Mouse (Mus musculus): Measurements from ENCODE around the gene Kcnj10.

Gene Kcnj10

DNA sequence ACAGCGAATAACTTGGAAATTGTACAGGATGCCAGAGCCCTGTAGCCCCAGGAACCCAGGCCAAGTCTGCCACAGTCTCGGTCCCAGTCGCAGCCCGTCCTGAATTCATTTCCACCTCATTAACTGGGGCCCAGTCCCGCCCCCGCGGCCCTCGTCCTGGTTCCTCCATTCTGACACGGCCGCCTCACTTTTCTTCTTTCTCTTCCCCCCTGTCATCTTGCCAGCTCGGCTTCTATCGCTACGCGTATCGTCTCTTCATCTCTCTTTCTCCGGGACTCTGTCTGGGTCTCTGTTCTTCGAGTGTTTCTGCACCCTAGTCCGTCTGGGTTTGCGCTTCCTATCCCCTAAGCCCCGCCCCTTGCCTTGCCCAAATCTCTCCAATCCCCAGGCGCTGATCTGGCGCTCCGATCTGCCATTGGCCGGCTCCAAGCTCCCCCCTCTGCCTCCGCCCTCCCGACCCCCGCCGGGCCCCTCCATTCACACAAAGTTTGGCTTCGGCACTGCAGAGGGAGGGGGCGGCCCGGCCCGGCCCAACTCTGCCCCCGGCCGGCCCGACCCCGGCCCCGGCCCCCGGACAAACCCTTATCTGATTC lies at the start of gene Kcnj10:
TSS of gene Kcnj10 (plus strand) at position 482 of the 593 bp plus-strand sequence.
- peak; percentile 93 for DNase-seq

DNA sequence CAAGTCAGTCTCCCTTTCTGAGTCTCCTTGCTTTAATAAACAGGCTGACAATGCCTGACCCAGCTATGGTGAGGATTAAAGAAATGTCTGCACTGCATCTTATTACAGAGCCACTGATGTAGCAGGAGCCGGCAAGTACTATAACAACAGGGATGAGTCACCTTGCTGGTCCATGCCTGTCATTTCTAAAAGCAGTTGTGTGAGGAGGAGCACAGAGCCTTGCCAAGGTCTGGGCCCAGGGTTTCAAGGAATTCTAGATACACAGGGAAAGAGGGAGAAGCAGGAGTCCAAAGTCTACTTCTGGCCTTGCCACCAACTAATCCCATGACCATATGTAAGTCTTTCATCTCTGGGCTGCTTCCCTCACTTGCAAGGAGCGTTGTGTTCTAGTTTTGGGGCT lies 48.1 kb upstream of the Kcnj10 start:
- DNase-seq = no peak

DNA sequence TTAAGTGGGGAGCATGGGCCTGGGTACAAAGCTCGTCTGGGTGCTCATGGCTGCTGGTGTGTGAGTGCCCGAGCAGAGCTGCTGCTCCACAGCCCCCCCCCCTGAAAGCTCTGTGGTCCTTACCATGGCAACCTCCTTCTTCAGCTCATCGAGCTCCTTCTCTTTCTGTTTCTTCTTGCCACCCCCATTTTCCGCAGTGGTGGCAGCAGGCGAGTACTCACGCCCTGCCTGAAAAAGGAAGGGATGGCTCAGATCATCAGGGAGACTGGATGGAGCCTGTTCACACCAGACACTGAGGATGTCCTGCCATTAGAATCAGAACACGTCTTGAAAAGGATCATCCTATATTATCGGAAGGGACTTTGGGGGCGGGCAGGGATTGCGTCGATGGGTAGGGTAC lies 47.6 kb upstream of the Kcnj10 start:
- no peak for DNase-seq

DNA sequence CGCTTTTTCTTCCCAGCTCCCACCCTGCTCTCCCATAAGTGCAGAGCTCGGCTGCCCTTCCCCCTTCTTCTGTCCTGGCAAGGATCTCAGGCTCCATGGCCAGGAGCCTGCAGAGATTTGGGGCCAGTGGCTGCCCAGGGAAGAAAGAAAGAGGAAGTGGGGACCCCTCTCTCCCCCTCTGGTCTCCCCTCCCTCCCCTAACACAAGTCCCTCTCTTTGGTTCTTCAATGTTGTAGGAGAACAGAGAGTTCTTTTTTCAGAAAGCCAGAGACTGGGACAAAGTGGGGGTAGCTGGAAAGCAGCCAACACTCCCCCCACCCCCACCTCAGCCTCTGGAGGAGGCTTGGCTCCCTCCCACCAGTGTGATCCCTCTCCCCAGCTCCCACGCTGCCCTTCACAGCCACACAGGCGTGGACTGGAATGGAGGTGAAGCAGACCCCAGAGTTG lies 45.2 kb upstream of the Kcnj10 start:
- no peak for DNase-seq

DNA sequence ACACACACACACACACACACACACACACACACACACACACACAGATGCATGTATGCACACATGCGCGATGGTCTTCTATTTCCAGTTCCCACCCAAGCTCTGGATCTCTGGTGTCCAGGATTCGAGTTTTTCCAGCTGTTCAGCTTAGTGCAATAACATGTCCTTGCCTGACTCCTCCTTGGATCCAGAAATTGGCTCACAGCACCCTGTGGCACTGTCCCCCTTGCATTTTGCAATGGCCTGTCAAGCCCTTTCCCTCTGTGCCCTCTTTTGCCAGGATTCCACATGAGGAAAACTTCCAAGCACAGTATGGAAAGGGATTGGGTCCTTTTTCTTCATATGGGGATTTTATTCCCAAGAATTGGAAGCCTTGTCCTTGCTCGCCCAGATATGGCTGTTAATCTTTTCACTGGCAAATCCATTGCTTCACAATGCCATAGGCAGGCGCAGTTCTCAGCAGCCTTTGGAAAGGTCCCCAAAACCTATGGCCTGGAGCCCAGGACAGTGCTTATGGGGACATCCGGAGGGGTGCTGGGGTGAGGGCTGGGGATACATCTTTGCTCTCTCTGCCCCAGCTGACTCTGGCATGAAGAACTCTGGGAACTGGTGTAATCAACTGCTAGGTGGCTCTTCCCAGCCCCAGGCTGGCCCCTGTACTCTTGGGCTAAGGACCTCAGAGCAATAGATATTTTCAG lies 44.0 kb upstream of the Kcnj10 start:
- no peak for DNase-seq

DNA sequence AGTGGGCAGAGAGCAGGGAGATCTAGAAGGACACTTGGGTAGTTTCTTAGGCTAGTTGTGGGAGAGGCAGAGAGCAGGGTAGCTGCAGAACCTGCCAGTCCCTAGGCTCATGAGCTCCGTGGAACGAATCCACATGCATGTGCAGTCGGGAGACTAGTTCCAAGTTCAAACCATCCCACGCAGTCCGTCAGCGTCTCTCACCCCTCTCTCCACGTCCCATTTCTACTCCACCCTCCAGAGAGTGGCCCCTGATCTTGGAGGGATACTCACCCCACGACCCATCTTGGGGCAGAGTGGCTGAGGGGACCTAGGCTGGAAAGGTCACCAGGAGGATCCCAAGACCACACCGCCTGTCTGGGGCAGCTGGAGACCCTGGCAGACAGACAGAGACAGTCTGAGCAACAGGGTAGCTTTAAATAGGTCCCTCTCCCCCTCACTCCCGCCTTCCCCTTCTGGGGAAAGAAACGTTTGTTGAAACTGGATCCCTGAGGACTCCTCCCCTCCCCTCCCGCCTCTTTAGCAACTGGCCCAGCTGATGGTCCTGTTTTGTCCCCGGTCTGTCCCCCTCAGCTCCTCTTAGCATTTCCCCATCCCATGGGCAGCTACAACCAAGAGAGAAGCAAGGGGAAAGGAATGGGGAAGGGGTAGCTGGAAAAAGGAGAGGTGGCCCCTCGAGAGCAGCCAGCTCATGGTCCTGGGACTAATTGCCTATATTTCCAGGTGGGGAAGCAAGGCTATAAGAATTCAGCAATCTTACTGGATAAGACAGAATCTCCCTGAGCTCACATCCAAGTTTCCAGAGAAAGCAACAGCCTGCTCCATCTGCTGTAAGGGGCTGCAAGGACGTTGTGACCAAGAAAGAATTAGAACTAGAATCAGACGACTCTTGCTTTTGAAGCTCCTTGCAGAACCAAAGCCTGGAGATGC lies 43.1 kb upstream of the Kcnj10 start, which contains the start of gene Atp1a2:
TSS of gene Atp1a2 (minus strand) at position 454 of the 927 bp plus-strand sequence.
- DNase-seq = peak; percentile 73

DNA sequence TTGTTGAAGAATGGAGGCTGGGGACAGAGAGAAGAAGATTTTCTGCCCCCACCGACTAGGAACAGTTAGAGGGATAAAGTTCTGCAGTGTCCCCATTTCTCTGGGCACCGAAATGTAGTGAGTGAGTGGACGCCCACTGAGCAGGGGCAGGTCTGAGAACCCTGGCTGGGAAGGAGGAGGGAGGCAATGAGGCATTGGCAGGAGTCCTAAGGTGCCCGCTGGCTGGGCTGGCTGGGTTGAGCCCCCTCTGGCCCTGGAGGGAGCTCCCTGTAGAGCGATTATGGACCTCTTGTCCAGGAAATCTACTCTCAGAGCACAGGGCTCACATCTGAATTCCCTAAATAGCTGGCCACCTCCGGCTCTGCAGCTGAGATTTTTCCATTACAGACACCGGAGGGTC lies 41.5 kb upstream of the Kcnj10 start:
- no peak for DNase-seq

DNA sequence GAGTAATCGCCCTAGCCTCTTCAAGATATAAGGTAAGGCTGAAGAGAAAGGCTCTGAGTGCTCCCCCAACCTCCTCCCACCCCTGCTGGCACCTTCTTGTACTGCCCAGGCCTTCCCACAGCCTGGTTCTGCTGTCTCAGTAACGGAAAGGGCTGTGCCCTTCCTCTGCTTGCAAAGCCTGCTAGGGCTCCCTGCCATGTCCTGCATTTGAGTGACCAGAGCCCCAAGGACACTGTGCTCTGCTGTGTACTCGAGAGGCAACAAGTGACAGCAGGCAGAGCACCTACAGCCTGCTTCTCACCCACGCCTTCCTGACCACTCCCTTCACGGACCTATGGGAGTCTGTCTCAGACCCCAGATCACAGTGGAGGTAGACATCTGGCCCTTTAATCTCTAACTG lies 40.8 kb upstream of the Kcnj10 start:
- DNase-seq = no peak

DNA sequence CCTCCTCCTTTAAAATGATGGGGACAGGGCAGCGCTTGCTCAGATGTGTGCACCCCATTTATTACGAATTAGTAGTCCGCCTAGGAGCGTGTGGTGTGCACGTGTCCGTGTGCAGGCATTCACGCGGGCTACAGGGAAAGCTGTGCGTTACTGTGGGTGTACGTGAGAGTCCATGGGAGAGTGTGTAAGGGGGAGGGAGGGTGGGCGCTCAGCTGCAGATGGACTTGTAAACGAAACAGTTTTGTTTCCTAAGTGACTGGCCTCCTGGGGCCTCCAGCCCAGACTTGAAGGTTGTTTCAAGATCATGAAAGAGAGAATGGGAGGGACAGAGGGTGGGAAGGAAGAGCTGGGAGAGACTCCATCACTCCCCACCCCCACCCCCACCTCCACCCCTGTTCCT lies 39.8 kb upstream of the Kcnj10 start:
- peak; percentile 45 for DNase-seq

DNA sequence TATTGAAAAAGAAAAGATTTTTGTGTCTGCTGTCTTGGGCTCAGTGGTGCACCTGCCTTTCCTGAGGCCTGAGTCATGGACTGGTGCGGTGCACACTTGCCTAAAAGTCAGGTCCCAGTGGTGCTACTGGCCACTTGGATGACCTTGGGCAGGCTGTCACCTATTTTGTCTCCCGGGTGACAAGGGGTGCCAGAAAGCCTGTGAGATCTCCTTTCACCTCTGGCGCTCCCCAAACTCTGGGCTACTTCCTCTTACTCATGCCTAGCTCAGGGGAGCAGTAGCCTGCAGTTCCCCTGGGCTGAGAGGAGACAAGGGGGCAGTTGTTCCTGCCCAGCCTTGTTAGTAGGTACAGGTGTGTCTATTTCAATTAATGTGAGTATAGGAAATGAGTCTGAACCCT lies 38.7 kb upstream of the Kcnj10 start:
- no peak for DNase-seq

DNA sequence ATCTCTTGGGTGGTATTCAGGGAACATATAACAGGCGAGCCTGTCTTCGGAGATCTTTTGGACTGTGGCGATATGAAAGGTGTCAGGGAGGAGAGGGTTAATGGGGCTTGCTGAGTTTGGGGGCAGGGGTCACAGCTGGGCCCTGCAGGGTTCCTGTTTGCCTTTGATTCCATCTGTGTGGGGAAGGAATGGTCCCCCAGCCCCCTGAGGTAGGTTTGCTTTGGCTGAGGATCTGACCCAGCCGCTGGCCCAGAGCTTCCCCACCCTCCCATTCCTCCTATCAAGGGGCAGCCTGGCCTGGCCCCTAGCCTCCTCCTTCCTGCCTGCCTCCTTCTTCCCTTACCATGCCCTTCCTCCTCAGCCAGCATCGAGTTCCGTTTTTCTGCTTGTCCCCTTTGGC lies 38.2 kb upstream of the Kcnj10 start:
- DNase-seq = peak; percentile 66

DNA sequence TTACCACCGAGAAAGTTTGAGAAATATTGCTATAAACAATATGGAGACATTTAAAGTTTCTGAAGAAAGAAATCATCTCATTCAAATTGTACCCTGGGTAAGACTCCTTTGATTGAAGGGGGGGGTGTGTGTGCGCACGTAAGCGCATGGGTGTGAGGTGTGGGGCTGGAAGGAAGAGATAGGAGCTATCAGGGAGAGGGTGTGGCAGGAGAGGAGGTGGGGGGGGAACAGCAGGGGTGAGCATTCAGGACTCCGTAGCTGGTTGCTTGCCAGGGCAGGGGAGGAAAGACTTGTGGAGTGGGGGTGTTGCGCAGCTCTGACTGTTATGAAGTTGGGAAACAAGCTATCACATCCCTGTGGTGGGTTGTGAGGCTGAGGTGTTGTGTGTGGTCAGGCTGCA lies 36.6 kb upstream of the Kcnj10 start:
- DNase-seq = no peak

DNA sequence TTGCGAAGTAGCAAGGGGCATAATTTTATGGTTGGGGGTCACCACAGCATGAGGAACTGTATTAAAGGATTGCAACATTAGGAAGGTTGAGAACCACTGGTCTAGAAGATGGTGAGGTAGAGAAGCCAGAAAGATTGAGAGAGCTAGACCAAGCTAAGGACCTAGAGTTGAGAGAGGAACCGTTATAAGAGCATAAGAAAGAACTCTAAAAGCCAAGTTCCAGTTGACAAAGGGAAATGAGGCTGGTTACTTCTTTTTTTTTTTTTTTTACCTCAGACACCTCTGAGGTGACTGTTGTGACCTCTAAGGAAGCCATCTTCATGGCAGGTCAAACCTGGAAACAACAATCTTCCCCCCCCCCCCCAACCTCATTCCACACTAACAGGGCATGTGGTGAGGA lies 35.9 kb upstream of the Kcnj10 start:
- DNase-seq = no peak

DNA sequence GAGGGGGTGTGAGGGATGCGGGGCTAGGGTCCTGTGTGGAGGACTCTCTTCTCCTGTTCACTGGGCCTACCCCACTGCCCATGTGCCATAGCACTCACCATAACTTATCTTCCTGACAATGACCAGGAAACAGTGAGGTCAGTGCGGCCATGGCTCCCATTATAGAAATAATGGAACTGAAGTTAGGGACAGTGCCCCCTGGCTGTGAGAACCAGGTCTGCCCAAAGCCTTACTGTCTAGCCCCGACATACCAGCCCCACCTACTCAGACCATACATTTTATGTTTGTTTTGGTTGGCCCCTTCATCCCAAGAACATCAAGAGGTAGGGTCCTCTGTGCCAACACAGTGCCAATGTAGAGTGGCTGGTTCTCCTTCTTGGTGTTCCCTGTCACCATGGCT lies 35.4 kb upstream of the Kcnj10 start:
- no peak for DNase-seq

DNA sequence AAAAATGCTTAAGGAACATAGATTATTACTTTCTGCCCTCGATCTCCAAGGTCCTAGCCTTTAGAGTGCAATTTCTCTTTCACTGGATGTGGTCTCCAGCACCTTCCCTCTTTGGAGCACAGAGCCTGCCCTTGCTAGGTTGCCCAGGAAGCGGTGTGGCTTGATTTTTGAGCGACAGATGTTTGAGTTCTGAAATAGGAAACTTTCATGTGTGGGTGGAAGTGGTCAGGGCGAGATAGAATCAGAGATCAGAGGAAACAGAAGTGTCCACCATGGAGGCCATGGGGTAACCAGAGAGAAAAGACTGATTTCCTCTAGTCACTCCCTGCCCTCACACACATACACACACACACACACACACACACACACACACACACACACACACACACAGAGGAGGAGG lies 34.8 kb upstream of the Kcnj10 start:
- no peak for DNase-seq

DNA sequence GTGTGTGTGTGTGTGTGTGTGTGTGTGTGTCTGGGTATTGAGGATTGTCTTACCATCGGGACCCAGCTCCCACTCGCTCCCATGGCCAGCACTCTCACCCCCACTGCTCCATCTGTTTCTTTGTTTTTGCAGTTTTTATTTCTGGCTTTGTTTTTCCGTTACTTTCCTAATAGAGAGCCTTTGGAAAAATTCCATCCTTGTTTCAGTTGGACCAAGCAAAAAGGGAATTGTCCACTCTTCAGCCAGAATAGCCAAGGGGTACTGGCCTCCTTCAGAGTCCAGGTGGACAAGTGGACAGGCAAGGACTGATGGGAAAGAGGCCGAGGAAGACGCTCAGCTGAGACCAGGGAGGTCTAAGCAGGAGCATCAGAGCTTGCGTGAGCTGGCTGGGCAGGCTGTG lies 34.1 kb upstream of the Kcnj10 start:
- DNase-seq = no peak

DNA sequence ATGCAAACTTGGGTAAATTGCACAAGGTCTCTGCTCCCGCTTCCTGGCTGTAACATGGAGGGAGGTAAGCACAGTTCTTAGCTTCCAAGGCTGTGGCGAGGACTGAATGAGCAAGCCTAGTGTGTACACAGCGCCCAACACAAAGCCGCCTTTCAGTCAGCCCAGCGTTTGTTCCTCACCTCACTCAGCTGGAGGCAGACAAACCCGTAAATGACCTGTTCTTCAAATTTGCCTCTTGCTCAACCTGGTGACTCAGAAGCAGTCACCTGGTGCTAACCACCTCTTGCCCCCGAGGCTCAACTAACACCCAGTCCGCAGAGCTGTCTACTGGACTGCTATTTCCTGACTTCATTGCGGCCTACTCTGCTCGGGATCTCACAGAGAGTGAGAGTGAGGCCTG lies 33.1 kb upstream of the Kcnj10 start:
- no peak for DNase-seq

DNA sequence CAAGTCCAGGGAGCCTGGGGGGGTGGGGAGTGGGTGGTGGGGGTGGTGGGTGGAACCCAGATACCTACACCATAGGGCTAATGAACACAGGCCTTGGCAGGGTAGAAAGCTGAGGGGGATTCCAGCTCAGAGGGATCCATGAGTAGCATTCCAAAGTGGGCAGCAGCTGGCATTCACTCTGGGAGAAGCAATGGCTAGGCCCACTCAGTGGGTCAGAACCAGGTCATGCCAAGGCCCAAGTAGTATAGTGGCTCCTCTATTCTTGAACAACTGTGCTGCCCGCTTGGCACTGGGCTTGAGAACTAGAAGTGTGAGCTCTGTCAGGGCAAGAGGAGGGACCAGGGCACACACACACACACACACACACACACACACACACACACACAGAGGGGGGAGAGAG lies 32.6 kb upstream of the Kcnj10 start:
- no peak for DNase-seq

DNA sequence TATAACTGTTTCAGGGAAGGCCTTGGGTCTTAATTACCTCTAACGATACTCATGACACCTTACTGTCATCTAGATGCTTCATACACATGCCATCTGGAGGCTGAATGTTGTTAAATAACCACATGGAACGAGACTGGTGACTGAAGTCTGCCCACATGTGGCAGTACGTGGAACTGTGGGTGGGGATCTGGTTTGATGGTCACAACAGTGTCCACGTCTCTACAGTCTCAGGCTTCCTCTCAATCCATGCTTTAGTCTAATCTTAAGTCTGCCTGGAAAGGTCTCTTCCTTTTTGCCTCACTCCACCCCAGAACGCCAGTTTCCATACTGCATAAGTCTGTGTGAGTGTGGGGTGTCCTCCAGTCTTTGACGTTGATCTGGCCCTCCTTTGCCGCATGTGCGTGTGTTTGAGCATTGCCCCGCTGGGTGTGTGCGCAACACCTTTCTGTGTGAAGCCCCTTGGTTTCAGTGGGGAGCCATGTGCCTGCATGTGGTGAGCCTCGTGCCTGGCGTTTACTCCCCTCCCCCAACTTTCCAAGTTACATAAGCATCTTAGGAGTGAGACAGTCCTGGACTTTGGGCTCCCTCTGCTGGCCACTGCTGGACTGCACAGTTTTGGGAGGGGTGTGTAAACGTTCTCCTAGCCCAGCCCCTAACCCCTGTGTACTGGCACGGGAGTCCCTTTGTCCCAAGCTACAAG lies 31.2 kb upstream of the Kcnj10 start:
- DNase-seq = peak; percentile 96

DNA sequence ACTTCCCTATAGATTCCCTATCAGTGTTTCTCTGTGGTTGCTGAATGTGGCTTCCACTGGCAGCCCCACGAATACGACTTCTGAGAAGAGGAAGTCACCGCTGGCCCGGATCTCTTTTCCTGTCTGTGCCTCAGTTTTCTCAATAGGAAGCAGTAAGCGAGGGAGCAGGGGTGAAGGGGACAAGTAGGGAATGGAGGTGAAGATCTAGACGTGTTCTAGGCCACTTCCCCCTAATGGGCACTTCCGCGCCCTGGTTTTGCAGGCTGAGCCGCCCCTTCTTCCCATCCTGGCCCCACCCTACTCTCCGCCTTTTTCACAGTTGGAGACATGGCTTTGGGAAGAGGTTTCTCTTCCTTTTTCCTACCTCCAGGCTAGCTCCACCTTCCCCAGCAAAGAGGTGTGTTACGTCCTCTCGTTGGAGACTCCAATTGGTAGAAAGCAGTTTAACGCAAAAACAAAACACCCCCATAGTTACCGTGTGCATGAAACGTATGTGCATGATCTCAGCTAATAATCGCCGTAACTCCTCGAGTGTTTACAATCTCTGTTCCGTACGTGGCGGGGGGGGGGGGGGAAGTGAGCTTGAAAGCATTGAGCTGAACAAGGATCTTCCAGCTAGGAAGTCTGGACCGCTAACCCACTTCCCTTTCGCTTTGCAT lies 29.6 kb upstream of the Kcnj10 start:
- DNase-seq = peak; percentile 53

DNA sequence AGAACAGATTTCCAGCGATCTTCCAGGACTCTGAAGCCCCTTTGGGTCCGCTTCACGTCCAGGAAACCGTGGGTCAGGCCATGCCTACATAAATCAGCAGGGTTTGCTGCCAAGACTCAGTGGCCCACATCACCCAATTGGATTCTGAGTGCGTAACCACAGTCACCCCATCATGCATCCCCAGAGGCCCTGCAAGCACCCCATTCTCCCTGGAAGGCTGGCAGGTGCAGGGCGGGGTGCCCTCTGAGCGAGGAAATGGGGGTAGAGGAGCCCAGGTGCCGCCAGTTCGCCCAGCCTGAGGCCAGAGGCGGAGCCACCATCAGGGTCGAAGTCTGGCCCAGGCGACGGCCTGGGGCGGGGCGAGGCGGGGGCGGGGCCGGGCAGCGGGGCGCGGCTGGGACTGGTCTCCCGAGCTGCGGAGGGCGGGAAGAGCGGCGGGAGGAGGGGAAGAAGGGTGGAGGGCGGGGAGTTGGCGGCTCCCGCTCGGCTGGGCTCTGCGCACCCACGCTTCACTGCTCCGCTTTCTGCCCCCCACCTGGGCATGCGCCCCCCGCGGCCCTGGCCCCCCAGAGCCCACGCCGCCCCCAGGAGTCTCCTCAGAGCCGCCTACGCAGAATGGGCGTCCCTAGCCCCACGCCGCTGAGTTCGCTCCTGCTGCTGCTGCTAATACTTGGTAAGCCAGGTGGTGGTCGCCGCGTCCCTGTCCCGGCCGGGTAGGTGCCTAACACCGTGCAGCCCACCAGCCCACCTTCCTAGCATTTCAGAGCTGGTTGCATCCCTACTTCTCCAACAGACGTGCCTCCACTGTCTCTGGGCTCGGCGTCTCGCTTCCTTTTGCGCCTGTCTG lies 28.9 kb upstream of the Kcnj10 start:
- DNase-seq = peak; percentile 92

Measured in embryo, embryonic 11 days (tissue).